Mouse (Mus musculus): ENCODE measurements at regions not wholly inside any gene's neighbourhood (a gene's known extent, or its start where the extent isn't known, plus 50 kb on each side); places are given as distances from the start of the nearest gene placed in this dataset.
A peak's percentile ranks its signal among the peaks of the same experiment; 100 is the strongest.
"Not testable (repeated sequence)": the region's sequence is repeated elsewhere in the genome, so short reads cannot be mapped to it uniquely, and the experiment has no call there.

DNA sequence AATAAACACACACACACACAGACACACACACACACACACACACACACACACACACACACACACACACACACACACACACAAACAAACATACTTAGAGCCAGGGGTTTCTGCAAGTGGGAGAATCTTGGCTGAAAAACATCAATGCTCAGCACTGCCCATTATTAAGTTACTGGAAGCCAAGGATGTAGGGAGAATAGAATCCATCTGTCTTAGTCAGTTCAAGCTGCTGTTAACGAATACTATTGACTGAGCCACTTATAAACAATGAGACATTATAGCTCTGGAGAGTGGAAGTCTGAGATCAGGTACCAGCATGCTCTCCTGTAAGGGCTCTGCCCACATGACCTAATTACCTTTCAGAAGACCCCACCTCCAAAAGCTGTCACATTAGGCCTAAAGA lies 87.4 kb downstream of the Fam174b start:
- DNase-seq = no peak

GRCm38 (mm10) chr7:73830581-73830980 lies 90.5 kb downstream of the Fam174b start:
- DNase-seq = peak; percentile 22

DNA sequence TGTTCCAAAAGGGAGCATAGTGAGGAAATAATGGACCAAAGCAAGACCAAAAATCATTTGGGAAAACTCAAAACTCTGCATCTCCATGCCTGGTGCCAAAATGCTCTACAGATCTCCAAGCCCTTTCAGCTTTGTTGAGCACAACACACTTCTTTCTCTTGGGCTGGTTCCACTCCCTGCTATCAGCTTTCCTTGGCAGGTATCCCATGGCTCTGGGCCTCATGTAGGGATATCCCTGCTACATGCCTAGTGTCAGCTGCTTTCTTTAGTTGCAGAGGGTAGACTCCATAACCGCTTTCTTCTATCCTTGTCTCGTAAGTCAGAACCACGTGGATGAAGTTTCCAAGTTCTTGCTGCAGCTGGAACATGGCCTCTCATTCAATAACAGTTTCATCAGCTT lies 100.3 kb downstream of the Fam174b start:
- DNase-seq = no peak

DNA sequence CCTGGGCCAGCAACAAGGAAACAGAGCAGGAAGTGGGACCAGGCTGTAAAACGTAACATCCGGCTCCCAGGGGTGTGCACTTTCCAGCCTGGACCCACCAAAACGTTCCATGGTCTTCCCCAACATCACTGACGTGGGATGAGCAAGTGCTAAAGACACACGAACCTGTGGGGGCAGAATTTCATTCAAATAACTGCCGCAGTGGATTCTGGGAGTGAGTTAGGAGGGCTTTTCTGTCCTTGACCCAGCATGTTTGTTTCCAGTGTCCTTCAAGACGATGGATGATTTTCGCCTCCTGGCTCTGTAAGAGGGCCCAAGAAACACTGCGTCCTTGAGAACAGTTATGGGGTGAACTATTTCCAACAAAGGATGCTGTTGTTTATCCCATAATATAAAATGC lies 112.1 kb downstream of the Fam174b start:
- no peak for DNase-seq

DNA sequence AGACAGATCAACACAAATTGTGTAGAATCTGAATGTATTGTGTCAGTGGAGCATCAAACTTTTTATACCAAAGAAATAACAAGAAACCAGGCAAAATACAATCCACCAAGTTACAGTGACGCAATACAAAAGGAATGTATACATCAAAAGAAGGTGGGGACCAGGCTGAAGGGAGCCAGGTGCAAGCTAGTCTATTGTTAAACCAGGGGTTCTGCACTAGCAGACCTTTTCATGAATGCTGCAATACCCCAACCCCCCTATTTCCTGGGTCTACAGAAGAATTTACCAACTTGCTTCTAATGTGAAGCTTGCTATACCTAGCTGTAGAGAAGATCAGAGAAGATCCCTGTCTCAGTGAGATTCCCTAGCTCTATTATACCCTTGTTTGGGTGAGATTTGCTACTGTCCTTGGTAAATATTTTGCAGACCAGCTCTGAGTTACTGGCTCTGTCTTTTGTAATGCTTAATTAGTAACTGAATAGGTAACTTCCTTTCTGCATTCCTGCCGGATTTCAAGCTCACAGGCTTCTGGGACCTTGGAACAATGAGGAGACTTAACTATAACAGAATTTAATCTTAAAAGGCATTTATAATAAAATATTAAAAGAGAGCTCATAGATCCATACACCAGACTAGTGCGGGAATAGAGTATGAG lies 113.3 kb downstream of the Fam174b start:
- not testable (repeated sequence) for DNase-seq

- DNase-seq = no peak
These were observed 115.4 kb downstream of the Fam174b start for GRCm38 (mm10) chr7:73855489-73855888.

DNA sequence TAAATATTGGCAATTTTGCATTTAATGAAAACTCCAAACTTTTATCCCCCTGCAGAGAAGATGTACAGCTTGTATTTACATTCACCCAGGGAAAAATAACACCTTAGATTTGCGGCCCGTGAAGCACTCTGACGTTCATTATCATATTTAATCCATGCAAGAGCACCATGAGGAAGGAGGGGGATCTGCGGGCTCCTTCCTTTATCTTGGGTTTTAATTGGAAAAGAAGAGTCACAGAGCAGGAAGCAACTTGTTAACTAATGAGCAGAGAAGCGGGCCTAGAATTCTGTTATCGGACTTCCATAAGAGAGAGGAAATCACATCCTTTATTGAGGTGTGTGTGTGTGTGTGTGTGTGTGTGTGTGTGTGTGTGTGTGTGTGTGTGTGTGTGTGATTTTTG lies 116.8 kb downstream of the Fam174b start:
- no peak for DNase-seq

DNA sequence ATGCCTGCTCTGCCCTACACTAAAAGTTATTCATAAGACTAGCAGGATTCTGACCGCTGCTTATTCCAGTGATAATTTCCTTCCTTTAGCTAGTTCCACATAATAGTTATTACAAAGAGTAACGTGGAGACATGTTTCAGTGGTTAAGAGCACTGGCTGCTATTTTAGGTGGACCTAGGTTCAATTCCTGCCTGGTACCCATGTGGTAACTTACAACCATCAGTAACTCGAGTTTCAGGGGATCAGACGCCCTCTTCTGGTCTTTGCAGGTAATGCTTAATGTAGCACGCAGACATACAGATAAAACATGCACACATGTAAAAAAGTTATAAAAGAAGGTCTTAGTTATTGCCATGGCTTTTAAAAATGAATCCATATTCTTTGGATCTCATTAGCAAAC lies 125.0 kb downstream of the Fam174b start:
- DNase-seq = no peak

DNA sequence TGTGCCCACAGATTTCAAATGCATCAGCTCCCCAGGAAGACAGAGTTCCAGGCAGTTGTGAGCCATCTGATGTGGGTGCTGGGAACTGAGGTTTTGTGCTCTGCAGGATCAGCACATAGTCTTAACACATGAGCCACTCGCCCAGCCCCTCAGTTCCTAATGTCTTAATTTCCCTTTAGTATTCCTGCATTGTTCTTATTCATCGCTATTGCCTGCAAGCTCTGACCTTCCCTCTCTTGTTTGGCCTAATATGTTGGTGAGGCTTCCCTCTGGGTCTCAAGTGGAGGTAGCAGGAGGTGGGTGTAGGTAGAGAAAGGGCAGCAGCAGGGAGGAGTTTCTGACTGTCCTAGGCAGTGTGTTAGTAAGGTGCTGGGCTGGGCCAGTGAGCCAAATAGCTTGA lies 132.1 kb downstream of the Fam174b start:
- no peak for DNase-seq

DNA sequence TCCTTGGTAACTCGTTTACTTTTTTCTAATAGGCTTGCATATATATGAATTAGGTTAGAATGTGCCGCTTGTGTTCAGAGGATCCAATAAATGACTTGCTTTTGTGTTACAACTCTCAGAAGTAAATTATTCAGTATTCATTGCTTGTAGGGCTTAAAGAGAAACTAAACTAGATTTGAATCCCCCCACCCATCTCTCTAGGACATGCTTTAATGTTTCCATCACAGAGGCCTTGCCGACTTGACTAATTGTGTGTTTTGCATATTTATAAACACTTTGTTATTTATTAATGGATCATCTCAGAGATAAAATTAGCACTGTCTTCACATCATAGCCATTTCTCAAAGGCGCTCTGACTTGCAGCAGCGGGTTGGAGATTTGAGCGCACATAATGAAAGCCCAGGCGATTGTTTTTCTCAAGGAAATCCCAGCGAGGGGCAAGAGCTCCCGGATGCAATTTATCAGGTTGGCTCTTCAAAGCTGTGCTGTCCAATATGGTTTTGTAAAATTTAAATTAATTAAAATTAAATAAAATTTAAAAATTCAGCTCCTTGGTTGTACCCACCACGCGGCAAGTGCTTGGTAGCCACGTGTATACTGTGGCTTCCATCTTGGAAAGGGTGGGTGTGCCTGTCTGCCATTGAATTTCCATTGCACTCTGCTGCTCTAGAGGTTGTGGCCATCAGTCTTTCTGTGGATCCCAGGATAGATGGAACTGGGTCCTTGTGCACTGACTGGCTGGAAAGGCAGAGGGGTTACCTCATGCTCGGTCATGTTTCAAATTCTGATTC lies 132.0 kb downstream of the St8sia2 start:
- DNase-seq = no peak

- DNase-seq = no peak
These were observed 127.3 kb downstream of the St8sia2 start for GRCm38 (mm10) chr7:73886152-73886551.
